Mouse (Mus musculus): ENCODE data around the gene Gm128. TPM values are rescaled to one million over a fixed set of nuclear protein-coding genes. Genes with fewer than 3 reads are reported as not detected.
A peak's percentile ranks its signal among the peaks of the same experiment; 100 is the strongest.

The Gm128 gene
- under 1 TPM in 1 of 2 experiments, not detected in 1; 0.18 TPM for total RNA-seq (2021)
- long read RNA-seq, experiment 1: 0 reads
- long read RNA-seq, experiment 2: 0 reads

- no peak for DNase-seq
These were observed at the start of gene Gm128 for GRCm38 (mm10) chr3:95241498-95241897. Gene Gm128 (minus strand): TSS chr3:95241598.

- no peak for DNase-seq
These were observed 49.6 kb upstream of the Gm128 start for GRCm38 (mm10) chr3:95291041-95291440.

- DNase-seq: no peak
These were observed 48.8 kb upstream of the Gm128 start for GRCm38 (mm10) chr3:95290156-95290555.

GRCm38 (mm10) chr3:95289419-95289818 lies 48.0 kb upstream of the Gm128 start:
- DNase-seq: no peak

- no peak for DNase-seq
These were observed 46.1 kb upstream of the Gm128 start for GRCm38 (mm10) chr3:95287541-95287940.

- no peak for DNase-seq
These were observed 45.1 kb upstream of the Gm128 start for GRCm38 (mm10) chr3:95286510-95286909.

GRCm38 (mm10) chr3:95286011-95286410 lies 44.6 kb upstream of the Gm128 start:
- no peak for DNase-seq

GRCm38 (mm10) chr3:95285390-95285789 lies 44.0 kb upstream of the Gm128 start:
- no peak for DNase-seq

- DNase-seq: peak; percentile 61
These were observed 43.3 kb upstream of the Gm128 start for GRCm38 (mm10) chr3:95284501-95285281.

GRCm38 (mm10) chr3:95284062-95284461 lies 42.7 kb upstream of the Gm128 start:
- no peak for DNase-seq

- DNase-seq: no peak
These were observed 42.2 kb upstream of the Gm128 start for GRCm38 (mm10) chr3:95283589-95283941.

- DNase-seq: peak; percentile 84
These were observed 41.6 kb upstream of the Gm128 start for GRCm38 (mm10) chr3:95282865-95283588.

GRCm38 (mm10) chr3:95282381-95282864 lies 41.0 kb upstream of the Gm128 start:
- peak; percentile 70 for DNase-seq

GRCm38 (mm10) chr3:95281216-95282126 lies 40.1 kb upstream of the Gm128 start, which contains the start of the genes Mindy1 and Prune1:
Gene Mindy1 (plus strand): TSS chr3:95281345.
Gene Prune1 (minus strand): TSS chr3:95282076.
- peak; percentile 99 for DNase-seq

- DNase-seq: peak; percentile 45
These were observed 39.3 kb upstream of the Gm128 start for GRCm38 (mm10) chr3:95280747-95281146.

- no peak for DNase-seq
These were observed 35.8 kb upstream of the Gm128 start for GRCm38 (mm10) chr3:95277149-95277551.

- DNase-seq: no peak
These were observed 35.1 kb upstream of the Gm128 start for GRCm38 (mm10) chr3:95276428-95276934.

GRCm38 (mm10) chr3:95275161-95275560 lies 33.8 kb upstream of the Gm128 start:
- no peak for DNase-seq

- no peak for DNase-seq
These were observed 33.1 kb upstream of the Gm128 start for GRCm38 (mm10) chr3:95274453-95274852.

- no peak for DNase-seq
These were observed 32.1 kb upstream of the Gm128 start for GRCm38 (mm10) chr3:95273471-95273870.

GRCm38 (mm10) chr3:95270766-95271364 lies 29.5 kb upstream of the Gm128 start:
- DNase-seq: peak; percentile 58

Measured in adrenal gland, postnatal 10 days (tissue).